Mouse (Mus musculus) liver, embryonic 12.5 days (tissue): ENCODE results near the gene Fam43b. TPM values are rescaled to one million over a fixed set of nuclear protein-coding genes. Genes with fewer than 3 reads are reported as not detected.

Source experiments
- ATAC-seq: fragments of 200-750 bp; cut with Nextera tagmentation; 2 replicates; pipeline ENCODE4 v1.8.0; 2017; ENCODE audit warnings: moderate number of reproducible peaks, mild to moderate bottlenecking, moderate library complexity
- H3K27ac ChIP-seq: fragments of 300-500 bp; sonication (generic); 2 replicates; pipeline ENCODE4 v1.5.1; 2016; ENCODE audit warnings: mild to moderate bottlenecking
- H3K27me3 ChIP-seq: fragments of 300-500 bp; sonication (generic); replicated peaks from 2 replicates; pipeline ENCODE4 v1.6.1; 2016; ENCODE audit warnings: mild to moderate bottlenecking, moderate library complexity
- H3K36me3 ChIP-seq: fragments of 300-500 bp; sonication (generic); 2 replicates; pipeline ENCODE4 v1.6.1; 2016; ENCODE audit warnings: mild to moderate bottlenecking, moderate library complexity
- H3K4me1 ChIP-seq: fragments of 300-500 bp; sonication (generic); 2 replicates; pipeline ENCODE4 v1.6.1; 2016
- H3K4me2 ChIP-seq: fragments of 300-500 bp; sonication (generic); 2 replicates; pipeline ENCODE4 v1.6.1; 2016; ENCODE audit warnings: mild to moderate bottlenecking, moderate library complexity
- H3K4me3 ChIP-seq: fragments of 300-500 bp; sonication (generic); 2 replicates; pipeline ENCODE4 v1.5.1; 2016; ENCODE audit warnings: mild to moderate bottlenecking, moderate library complexity
- H3K9ac ChIP-seq: fragments of 300-500 bp; sonication (generic); 2 replicates; pipeline ENCODE4 v1.6.1; 2016; ENCODE audit warnings: mild to moderate bottlenecking, moderate library complexity
- H3K9me3 ChIP-seq: fragments of 300-500 bp; sonication (generic); replicated peaks from 2 replicates; pipeline ENCODE4 v1.6.1; 2016; ENCODE audit warnings: mild to moderate bottlenecking, moderate library complexity
- WGBS: fragments of 180-500 bp; shearing (Covaris S2); methylation state at CpG from one replicate; pipeline ENCODE4 v1.1.7; 2016; ENCODE audit not compliant: insufficient replicate concordance; 5-methylcytosine and 5-hydroxymethylcytosine counted together
- polyA plus RNA-seq: library from polyadenylated mRNA; unstranded; fragments of >200 nt; fragmentation: Nextera tagmentation; extraction: Ambion mirVana; gene quantifications from 2 replicates; pipeline ENCODE4 v1.2.1, GENCODE M21; 2016

Gene Fam43b
- polyA plus RNA-seq, 1 experiment from 2014 or later: not detected

GRCm38 (mm10) chr4:138380132-138380689 lies 16.1 kb downstream of the Fam43b start:
- H3K27ac ChIP-seq: no peak overlapping the region
- H3K9me3 ChIP-seq: no peaks in the 10 kb centered on the region
- H3K4me3 ChIP-seq: no peak overlapping the region
- H3K4me2 ChIP-seq: no peak overlapping the region
- no peaks in the 10 kb centered on the region for H3K36me3 ChIP-seq
- 60% methylated on average over 10 of the region's 10 CpGs for WGBS
- H3K27me3 ChIP-seq: peaks cover 24% of the 10 kb centered on the region; the same call in 1 of the 2 replicates
- H3K9ac ChIP-seq: no peak overlapping the region
- no peaks in the 10 kb centered on the region for H3K4me1 ChIP-seq
- no peak for ATAC-seq

DNA sequence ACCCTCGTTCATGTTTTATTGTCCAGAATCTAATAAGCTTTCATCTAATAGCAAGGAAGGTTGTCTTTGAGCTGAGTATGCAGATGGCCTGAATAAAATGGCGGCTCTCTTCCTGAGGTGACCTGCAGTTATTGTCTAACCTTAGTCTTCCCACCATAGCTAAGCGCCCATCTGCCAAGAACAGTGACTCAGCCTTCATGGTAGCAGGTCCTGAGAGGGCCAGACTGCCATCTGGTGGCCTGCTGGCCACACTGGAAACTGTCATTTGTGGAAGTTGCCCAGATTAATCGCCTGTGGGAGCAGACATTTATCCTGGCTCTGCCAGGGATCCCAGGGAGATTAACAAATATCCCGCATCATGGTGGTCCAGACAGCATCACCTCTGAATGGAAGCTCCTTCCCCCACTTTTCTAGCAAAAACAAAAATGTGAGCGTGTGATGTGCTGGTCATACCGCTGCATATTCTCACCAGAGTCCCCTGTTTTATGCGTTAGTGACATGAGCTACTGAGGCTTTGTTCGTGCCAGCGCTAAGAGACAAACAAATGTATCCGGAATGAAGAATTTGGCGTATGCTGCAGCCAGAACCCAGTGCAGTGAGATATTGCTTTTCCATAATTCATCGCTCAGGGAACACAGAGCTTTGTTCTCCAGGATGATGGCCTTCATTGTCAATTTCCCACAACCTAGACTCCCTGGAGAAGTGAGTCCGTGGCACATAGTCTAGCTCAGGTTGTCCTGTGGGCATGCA lies 17.1 kb downstream of the Fam43b start:
- peaks cover 24% of the 10 kb centered on the region; the same call in 1 of the 2 replicates for H3K27me3 ChIP-seq
- H3K9ac ChIP-seq: no peak overlapping the region
- H3K4me2 ChIP-seq: no peak overlapping the region
- H3K4me1 ChIP-seq: no peaks in the 10 kb centered on the region
- no peak overlapping the region for H3K27ac ChIP-seq
- 52% methylated on average over 14 of the region's 14 CpGs for WGBS
- no peaks in the 10 kb centered on the region for H3K36me3 ChIP-seq
- no peak for ATAC-seq
- H3K9me3 ChIP-seq: no peaks in the 10 kb centered on the region
- no peak overlapping the region for H3K4me3 ChIP-seq

DNA sequence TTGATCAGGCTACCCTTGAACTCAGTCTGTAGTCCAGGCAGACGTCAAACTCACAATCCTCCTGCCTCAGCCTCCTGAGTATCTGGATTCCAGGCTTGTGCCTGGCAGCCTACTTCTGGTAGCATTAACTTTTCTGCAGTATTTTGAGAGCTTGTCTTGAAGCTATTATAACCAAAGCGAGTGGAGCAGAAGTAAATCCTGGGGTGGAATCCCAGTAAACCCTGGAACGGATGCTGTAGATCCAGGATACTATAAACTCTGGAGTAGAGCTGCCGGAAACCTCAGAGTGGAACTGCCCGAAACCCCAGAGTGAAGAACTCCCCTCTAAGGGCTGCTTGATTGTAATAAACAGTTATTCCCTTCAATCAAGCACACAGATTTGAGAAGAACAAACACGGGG lies 18.8 kb downstream of the Fam43b start:
- ATAC-seq: no peak
- no peaks in the 10 kb centered on the region for H3K9me3 ChIP-seq
- H3K9ac ChIP-seq: no peak overlapping the region
- 49% methylated on average over 6 of the region's 6 CpGs for WGBS
- H3K4me2 ChIP-seq: no peak overlapping the region
- no peak overlapping the region for H3K4me3 ChIP-seq
- no peak overlapping the region for H3K27ac ChIP-seq
- peaks cover 20% of the 10 kb centered on the region; the same call in 1 of the 2 replicates for H3K27me3 ChIP-seq
- H3K36me3 ChIP-seq: no peaks in the 10 kb centered on the region
- H3K4me1 ChIP-seq: no peaks in the 10 kb centered on the region

- ATAC-seq: no peak
- Histone ChIP-seq H3K36me3 (no peaks in the 10 kb centered on the region), H3K4me1 (no peaks in the 10 kb centered on the region), H3K4me2 (no peak overlapping the region), H3K9ac (no peak overlapping the region), H3K27me3 (peaks cover 7% of the 10 kb centered on the region; the same call in 1 of the 2 replicates), H3K4me3 (no peak overlapping the region), H3K9me3 (no peaks in the 10 kb centered on the region), H3K27ac (no peak overlapping the region)
- WGBS: 65% methylated on average over 3 of the region's 3 CpGs
Observed at GRCm38 (mm10) chr4:138375117-138375516, 21.2 kb downstream of the Fam43b start.

GRCm38 (mm10) chr4:138370996-138371516 lies 25.3 kb downstream of the Fam43b start:
- Histone ChIP-seq H3K9me3 (no peaks in the 10 kb centered on the region), H3K4me1 (peaks cover 27% of the 10 kb centered on the region), H3K27ac (no peak overlapping the region), H3K4me3 (no peak overlapping the region), H3K9ac (no peak overlapping the region), H3K27me3 (peaks cover 29% of the 10 kb centered on the region), H3K36me3 (no peaks in the 10 kb centered on the region), H3K4me2 (no peak overlapping the region)
- 70% methylated on average over 5 of the region's 5 CpGs for WGBS
- ATAC-seq: no peak

DNA sequence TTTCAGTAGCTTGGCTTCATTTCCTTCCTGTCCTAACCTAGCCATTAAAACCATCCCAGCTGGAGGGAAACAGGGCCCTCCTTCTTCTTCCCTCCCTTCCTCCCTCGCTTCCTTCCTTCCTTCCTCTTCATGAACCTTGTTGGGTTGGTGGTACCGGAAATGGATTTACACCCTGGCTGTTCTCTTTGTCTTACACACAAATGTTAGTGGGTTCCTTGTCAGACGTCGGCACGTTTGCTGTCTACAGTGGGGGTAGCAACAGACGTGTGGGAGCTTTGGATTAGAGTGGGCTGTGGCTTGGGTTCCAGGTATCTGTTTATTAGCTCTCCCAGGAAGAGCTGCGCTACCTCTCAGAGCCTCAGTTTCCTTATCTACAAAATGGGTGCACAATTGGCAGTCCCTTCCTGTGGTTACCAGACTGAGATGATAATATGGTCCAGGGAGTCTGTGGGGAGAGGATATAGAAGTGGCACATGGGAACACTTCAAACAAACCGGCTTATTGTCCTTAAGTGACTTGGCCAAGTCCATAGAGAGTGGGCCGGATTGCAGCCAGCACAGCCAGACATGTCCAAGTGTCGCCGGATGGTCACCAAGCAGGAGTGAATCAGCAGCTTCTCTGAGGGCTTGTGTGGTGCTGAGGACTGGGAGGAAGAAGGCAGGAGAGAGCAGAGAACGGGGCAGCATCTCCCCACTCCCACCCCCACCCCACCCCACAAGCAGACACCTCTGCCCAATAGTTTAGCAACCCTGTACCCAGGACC lies 27.6 kb downstream of the Fam43b start:
- H3K9me3 ChIP-seq: no peaks in the 10 kb centered on the region
- H3K27me3 ChIP-seq: peaks cover 29% of the 10 kb centered on the region
- H3K4me1 ChIP-seq: peaks cover 27% of the 10 kb centered on the region
- 33% methylated on average over 12 of the region's 12 CpGs for WGBS
- no peak overlapping the region for H3K27ac ChIP-seq
- no peaks in the 10 kb centered on the region for H3K36me3 ChIP-seq
- H3K9ac ChIP-seq: no peak overlapping the region
- ATAC-seq: no peak
- H3K4me3 ChIP-seq: no peak overlapping the region
- H3K4me2 ChIP-seq: peak overlapping the region; percentile 75

- H3K9ac ChIP-seq: peak within 1 kb of the TSS; percentile 52
- H3K4me3 ChIP-seq: peak within 1 kb of the TSS; percentile 53
- H3K9me3 ChIP-seq: no peaks in the 10 kb centered on the region
- H3K27me3 ChIP-seq: peaks cover 33% of the 10 kb centered on the region
- H3K27ac ChIP-seq: no peak within 1 kb of the TSS
- WGBS: 5% methylated on average over 33 of the region's 34 CpGs
- H3K4me2 ChIP-seq: peak within 1 kb of the TSS; percentile 75
- no peaks in the 10 kb centered on the region for H3K36me3 ChIP-seq
- H3K4me1 ChIP-seq: peaks cover 27% of the 10 kb centered on the region
- ATAC-seq: peak; percentile 79
Observed at GRCm38 (mm10) chr4:138367641-138368497, 28.5 kb downstream of the Fam43b start, which contains the start of gene Cda. Cda (minus strand) TSS chr4:138367992.

DNA sequence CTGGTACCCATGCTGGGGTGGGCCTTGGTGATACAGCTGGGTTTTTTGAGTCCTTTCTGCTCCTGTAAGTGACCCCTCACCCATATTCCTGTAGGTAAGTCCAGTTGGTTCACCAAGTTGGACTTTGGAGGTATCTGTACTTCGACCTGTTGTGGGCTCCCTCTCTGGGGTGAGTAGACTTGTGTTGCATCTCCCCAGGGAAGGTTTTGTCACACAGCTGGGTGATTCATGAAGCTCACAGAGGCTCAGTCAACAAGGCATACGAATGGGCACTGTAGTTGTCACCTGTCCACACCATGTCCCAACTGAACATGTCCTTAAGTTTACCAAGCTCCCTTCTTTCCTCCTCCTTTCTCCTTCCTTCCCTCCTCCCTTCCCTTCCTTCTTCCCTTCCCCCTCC lies 29.8 kb downstream of the Fam43b start:
- Histone ChIP-seq H3K9ac (no peak overlapping the region), H3K4me3 (no peak overlapping the region), H3K36me3 (no peaks in the 10 kb centered on the region), H3K4me1 (peaks cover 27% of the 10 kb centered on the region), H3K4me2 (peak overlapping the region; percentile 75; the same call in 1 of the 2 replicates), H3K9me3 (no peaks in the 10 kb centered on the region), H3K27ac (no peak overlapping the region), H3K27me3 (peaks cover 40% of the 10 kb centered on the region)
- ATAC-seq: no peak
- WGBS: 51% methylated on average over 2 of the region's 2 CpGs

DNA sequence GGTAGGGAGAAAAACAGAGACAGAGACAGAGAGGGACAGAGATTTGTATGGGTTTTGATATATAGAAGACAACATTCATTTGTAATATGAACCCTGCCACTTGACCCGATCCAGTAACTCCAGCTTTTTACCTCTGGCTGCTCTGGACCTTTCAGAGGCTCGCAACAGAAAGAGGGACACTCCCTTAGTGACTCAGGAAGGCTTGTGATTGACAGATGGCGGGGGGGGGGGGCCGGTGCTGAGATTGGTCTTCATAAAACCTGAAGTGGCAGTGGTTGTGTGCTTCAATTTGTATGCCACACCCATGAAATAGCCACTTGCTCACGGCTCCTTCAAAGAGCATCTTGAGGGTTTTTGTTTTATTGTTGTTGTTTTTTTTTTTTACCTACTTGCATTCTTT lies 32.8 kb downstream of the Fam43b start:
- H3K4me2 ChIP-seq: no peak overlapping the region

GRCm38 (mm10) chr4:138362883-138363282 lies 33.4 kb downstream of the Fam43b start:
- H3K9ac ChIP-seq: no peak overlapping the region
- ATAC-seq: no peak
- no peak overlapping the region for H3K27ac ChIP-seq
- no peak overlapping the region for H3K4me2 ChIP-seq
- H3K27me3 ChIP-seq: peaks cover 42% of the 10 kb centered on the region
- H3K36me3 ChIP-seq: no peaks in the 10 kb centered on the region
- H3K9me3 ChIP-seq: no peaks in the 10 kb centered on the region
- no peak overlapping the region for H3K4me3 ChIP-seq
- WGBS: 61% methylated on average over 7 of the region's 7 CpGs
- peaks cover 14% of the 10 kb centered on the region for H3K4me1 ChIP-seq

More for the DNA sequence above, 32.8 kb downstream of the Fam43b start:
- 59% methylated on average over 5 of the region's 5 CpGs for WGBS
- Histone ChIP-seq H3K4me1 (peaks cover 20% of the 10 kb centered on the region), H3K27ac (no peak overlapping the region), H3K27me3 (peaks cover 48% of the 10 kb centered on the region), H3K4me3 (no peak overlapping the region), H3K9me3 (no peaks in the 10 kb centered on the region), H3K9ac (no peak overlapping the region), H3K36me3 (no peaks in the 10 kb centered on the region)
- ATAC-seq: no peak

- Histone ChIP-seq H3K27ac (no peak overlapping the region), H3K36me3 (no peaks in the 10 kb centered on the region), H3K4me1 (0 out of 2 replicates have a peak, but pooled peaks cover 3% of the 10 kb centered on the region), H3K27me3 (peaks cover 27% of the 10 kb centered on the region), H3K4me2 (no peak overlapping the region), H3K9ac (no peak overlapping the region), H3K4me3 (no peak overlapping the region), H3K9me3 (no peaks in the 10 kb centered on the region)
- no peak for ATAC-seq
- 30% methylated on average over 11 of the region's 11 CpGs for WGBS
Observed at GRCm38 (mm10) chr4:138361370-138361821, 34.9 kb downstream of the Fam43b start.
